Mouse (Mus musculus): ENCODE data around the gene Srbd1. TPM values are rescaled to one million over a fixed set of nuclear protein-coding genes. Genes with fewer than 3 reads are reported as not detected.

Gene Srbd1
- polyA plus RNA-seq, 1 experiment from 2014 or later = 20.3 TPM

DNA sequence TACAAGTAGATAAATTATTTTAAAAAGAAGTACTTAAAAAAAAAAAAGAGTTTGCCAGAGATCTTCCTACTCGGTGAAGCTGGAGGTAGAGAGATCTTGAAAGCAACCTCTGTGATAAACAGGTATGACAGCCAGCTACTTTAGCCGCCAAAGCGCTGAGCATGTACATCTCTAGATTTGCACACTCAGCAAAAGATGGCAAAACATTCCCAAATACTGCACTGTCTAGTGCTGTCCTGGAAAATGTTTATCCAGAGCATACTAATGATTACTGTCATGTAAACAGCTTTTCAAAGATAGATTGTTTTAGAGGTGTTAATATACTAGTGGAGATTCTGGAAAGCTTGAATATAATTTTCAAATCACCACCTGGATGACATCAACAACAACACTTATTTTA, 109.4 kb downstream of the Srbd1 start:
- POLR2A ChIA-PET = no interaction called here
- in situ Hi-C loops (cut with MboI; ENCODE audit: low pct_unique_long_range_greater_than_20kb) = no loop called here
- CTCF ChIA-PET = interaction anchor here (0.9 kb wide), 1 partner anchor 17 kb away, joined by 3 read pairs; no protein-coding TSS in a partner anchor
- no peaks in the 10 kb centered on the region for H3K27me3 ChIP-seq
- no peak for TF ChIP-seq CTCF (IDR thresholded peaks at IDR 0.05)
- ATAC-seq (no peak), DNase-seq (ENCODE audit: low read depth, low spot score) (no peak)

DNA sequence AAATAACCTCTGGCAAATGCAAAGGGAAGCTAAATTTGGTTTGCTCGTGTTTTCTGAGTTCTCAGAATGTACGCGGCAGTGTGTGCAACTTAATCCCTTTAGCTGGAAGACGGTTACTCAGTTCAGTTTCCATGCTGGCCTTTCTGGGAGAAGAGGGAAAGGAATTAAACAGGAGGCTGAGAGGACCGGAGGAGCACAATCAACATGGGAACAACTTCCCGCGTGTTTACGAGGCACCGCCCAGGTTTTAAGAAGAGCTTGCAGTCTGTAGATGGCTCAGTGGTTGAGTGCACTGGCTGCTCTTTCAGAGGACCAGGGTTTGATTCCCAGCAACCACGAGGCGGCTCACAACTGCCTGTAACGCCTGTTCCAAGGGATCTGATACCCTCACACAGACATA, 109.8 kb downstream of the Srbd1 start:
- CTCF ChIA-PET = interaction anchor here (0.9 kb wide), 1 partner anchor 18 kb away, joined by 3 read pairs; no protein-coding TSS in a partner anchor
- no peak for TF ChIP-seq CTCF (IDR thresholded peaks at IDR 0.05)
- DNase-seq (ENCODE audit: low read depth, low spot score) (no peak), ATAC-seq (no peak)
- in situ Hi-C loops (cut with MboI; ENCODE audit: low pct_unique_long_range_greater_than_20kb) = no loop called here
- POLR2A ChIA-PET = no interaction called here
- H3K27me3 ChIP-seq = no peaks in the 10 kb centered on the region

GRCm38 (mm10) chr17:86034641-86035040, 110.3 kb downstream of the Srbd1 start:
- H3K27me3 ChIP-seq = no peaks in the 10 kb centered on the region
- TF ChIP-seq CTCF (IDR thresholded peaks at IDR 0.05) = no peak
- in situ Hi-C loops (cut with MboI; ENCODE audit: low pct_unique_long_range_greater_than_20kb) = no loop called here
- DNase-seq (ENCODE audit: low read depth, low spot score) (no peak), ATAC-seq (no peak)
- CTCF ChIA-PET = interaction anchor here (0.9 kb wide), 1 partner anchor 18 kb away, joined by 3 read pairs; no protein-coding TSS in a partner anchor
- POLR2A ChIA-PET = no interaction called here

- CTCF ChIA-PET = interaction anchor here (1.0 kb wide), 1 partner anchor 9 kb away, joined by 3 read pairs; no protein-coding TSS in a partner anchor
- DNase-seq (ENCODE audit: low read depth, low spot score) (no peak), ATAC-seq (no peak)
- POLR2A ChIA-PET = no interaction called here
- in situ Hi-C loops (cut with MboI; ENCODE audit: low pct_unique_long_range_greater_than_20kb) = no loop called here
- TF ChIP-seq CTCF (IDR thresholded peaks at IDR 0.05) = no peak
- no peaks in the 10 kb centered on the region for H3K27me3 ChIP-seq
Measured at GRCm38 (mm10) chr17:86032113-86032714, 112.8 kb downstream of the Srbd1 start.

- POLR2A ChIA-PET = no interaction called here
- no peak for TF ChIP-seq CTCF (IDR thresholded peaks at IDR 0.05)
- H3K27me3 ChIP-seq = no peaks in the 10 kb centered on the region
- no peak for DNase-seq (ENCODE audit: low read depth, low spot score)
- in situ Hi-C loops (cut with MboI; ENCODE audit: low pct_unique_long_range_greater_than_20kb) = no loop called here
- CTCF ChIA-PET = interaction anchor here (1.0 to 1.6 kb wide), 2 partner anchors 9 to 12 kb away, joined by 3 to 4 read pairs; no protein-coding TSS in a partner anchor
- no peak for ATAC-seq
Measured at GRCm38 (mm10) chr17:86030016-86030415, 115.0 kb downstream of the Srbd1 start.

DNA sequence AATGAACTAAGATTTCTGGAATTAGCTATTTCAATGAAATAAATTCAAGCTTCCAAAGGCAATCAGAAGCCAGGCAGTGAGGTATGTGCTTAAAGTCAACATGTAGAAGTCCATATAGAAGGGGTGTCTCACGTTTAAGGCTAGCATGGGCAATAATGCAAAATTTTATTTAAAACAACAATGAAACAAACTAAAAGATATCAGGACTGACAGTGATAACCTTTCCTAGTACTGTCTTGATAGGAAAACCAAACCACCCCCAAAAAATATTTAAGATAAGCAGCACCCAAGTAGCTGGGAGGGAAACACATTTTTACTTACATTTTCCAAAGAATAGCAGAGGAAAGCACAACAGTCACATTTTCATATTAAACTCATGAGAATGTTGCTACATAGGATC, 115.8 kb downstream of the Srbd1 start:
- in situ Hi-C loops (cut with MboI; ENCODE audit: low pct_unique_long_range_greater_than_20kb) = no loop called here
- CTCF ChIA-PET = interaction anchor here (1.0 to 1.6 kb wide), 2 partner anchors 10 to 11 kb away, joined by 3 to 4 read pairs; no protein-coding TSS in a partner anchor
- H3K27me3 ChIP-seq = no peaks in the 10 kb centered on the region
- TF ChIP-seq CTCF (IDR thresholded peaks at IDR 0.05) = no peak
- no peak for ATAC-seq
- no peak for DNase-seq (ENCODE audit: low read depth, low spot score)
- POLR2A ChIA-PET = no interaction called here

GRCm38 (mm10) chr17:86027577-86028199, 117.3 kb downstream of the Srbd1 start:
- POLR2A ChIA-PET = no interaction called here

GRCm38 (mm10) chr17:86024589-86024988, 120.4 kb downstream of the Srbd1 start:
- no peak for TF ChIP-seq CTCF (IDR thresholded peaks at IDR 0.05)
- ATAC-seq = no peak
- DNase-seq (ENCODE audit: low read depth, low spot score) = no peak
- ChIA-PET POLR2A (no interaction called here), CTCF (interaction anchor here (2.1 kb wide), 1 partner anchor 12 kb away, joined by 6 read pairs; no protein-coding TSS in a partner anchor)
- no peaks in the 10 kb centered on the region for H3K27me3 ChIP-seq
- in situ Hi-C loops (cut with MboI; ENCODE audit: low pct_unique_long_range_greater_than_20kb) = no loop called here

More at GRCm38 (mm10) chr17:86027577-86028199, 117.3 kb downstream of the Srbd1 start:
- in situ Hi-C loops (cut with MboI; ENCODE audit: low pct_unique_long_range_greater_than_20kb) = no loop called here
- no peak for ATAC-seq
- H3K27me3 ChIP-seq = no peaks in the 10 kb centered on the region
- CTCF ChIA-PET = interaction anchor here (1.3 to 1.5 kb wide), 2 partner anchors 10 to 13 kb away, joined by 3 to 5 read pairs; no protein-coding TSS in a partner anchor
- DNase-seq (ENCODE audit: low read depth, low spot score) = no peak
- TF ChIP-seq CTCF (IDR thresholded peaks at IDR 0.05) = no peak

DNA sequence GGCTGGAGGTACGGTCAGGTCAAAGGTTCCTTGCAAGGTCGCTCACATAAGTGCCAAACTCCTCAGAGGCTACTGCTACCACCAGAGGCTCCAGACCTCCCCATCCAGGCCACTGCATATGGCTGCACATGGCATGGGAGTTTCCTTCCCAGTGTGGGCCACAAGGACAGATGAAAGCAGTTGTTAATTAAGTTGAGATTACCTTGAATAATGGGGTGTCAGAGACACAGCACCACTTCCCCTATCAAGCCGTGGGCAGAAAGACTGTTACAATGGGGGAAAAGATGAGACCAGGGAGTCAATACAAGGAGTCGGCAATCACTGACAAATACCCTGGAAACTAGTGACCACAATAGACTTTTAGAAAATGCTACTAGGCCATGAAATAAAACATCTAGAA, 122.6 kb downstream of the Srbd1 start:
- ChIA-PET POLR2A (no interaction called here), CTCF (interaction anchor here (1.5 kb wide), 1 partner anchor 10 kb away, joined by 3 read pairs; no protein-coding TSS in a partner anchor)
- in situ Hi-C loops (cut with MboI; ENCODE audit: low pct_unique_long_range_greater_than_20kb) = no loop called here
- H3K27me3 ChIP-seq = no peaks in the 10 kb centered on the region
- ATAC-seq (no peak), DNase-seq (ENCODE audit: low read depth, low spot score) (no peak)
- no peak for TF ChIP-seq CTCF (IDR thresholded peaks at IDR 0.05)

DNA sequence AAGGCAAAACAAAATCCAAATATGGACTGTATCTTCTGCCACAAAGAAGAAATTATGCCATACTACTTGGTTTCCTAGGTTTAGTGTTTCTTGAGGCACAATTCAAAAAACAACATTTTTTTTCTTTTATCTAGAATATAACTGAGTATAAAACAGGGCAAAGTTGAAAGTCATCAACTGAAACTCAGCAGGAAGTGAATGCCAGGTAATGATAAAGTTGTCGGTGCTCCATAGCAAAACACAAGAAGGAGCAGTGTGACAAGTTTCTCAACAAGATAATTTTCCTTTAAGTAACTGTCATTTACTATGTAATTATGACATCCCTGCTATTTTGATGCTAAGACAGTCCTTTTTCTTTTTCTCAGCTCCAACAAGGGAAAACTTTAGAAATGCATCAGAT, 123.2 kb downstream of the Srbd1 start:
- in situ Hi-C loops (cut with MboI; ENCODE audit: low pct_unique_long_range_greater_than_20kb) = no loop called here
- DNase-seq (ENCODE audit: low read depth, low spot score) = no peak
- ChIA-PET CTCF (no interaction called here), POLR2A (no interaction called here)
- no peak for ATAC-seq
- no peak for TF ChIP-seq CTCF (IDR thresholded peaks at IDR 0.05)
- H3K27me3 ChIP-seq = no peaks in the 10 kb centered on the region

DNA sequence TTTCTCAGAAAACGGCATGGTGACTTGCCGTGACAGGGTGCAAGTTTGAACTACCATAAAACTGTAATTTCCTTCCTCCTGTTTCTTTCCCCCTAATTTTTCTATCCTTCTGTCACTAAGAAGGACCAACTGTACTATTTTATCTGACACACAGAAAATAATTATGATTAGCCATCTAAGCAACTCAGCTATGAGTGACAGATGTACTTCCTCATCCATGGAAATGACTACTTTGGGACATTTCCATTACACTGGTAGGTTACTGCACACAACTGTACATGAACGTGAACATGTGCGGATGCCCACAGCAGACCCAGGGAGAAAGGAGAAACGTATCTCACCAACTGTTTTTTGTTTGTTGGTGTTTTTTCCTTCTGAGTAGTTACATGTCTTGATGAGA, 123.7 kb downstream of the Srbd1 start:
- ChIA-PET POLR2A (no interaction called here), CTCF (no interaction called here)
- ATAC-seq (no peak), DNase-seq (ENCODE audit: low read depth, low spot score) (no peak)
- no peak for TF ChIP-seq CTCF (IDR thresholded peaks at IDR 0.05)
- H3K27me3 ChIP-seq = no peaks in the 10 kb centered on the region
- in situ Hi-C loops (cut with MboI; ENCODE audit: low pct_unique_long_range_greater_than_20kb) = no loop called here

Data from Patski (cell line).